Mouse (Mus musculus): Measurements from ENCODE around the gene Rpl14. TPM values are rescaled to one million over a fixed set of nuclear protein-coding genes. Genes with fewer than 3 reads are reported as not detected.
A peak's percentile ranks its signal among the peaks of the same experiment; 100 is the strongest.

The Rpl14 gene
- total and polyA plus RNA-seq, 3 experiments: 945 to 1,738 (median 1,480) TPM

- ATAC-seq (ENCODE audit: extremely low read depth, insufficient number of reproducible peaks, low FRiP score, poor library complexity, severe bottlenecking) (peak; percentile 37), DNase-seq (ENCODE audit: low spot score) (no peak)
- Histone ChIP-seq H3K27me3 (ENCODE audit: insufficient read depth, low read length) (no peaks in the 10 kb centered on the region), H3K9me3 (replicated peaks) (no peaks in the 10 kb centered on the region), H3K36me3 (replicated peaks) (peaks cover 13% of the 10 kb centered on the region), H3K4me3 (ENCODE audit: low read depth, low read length) (peak overlapping the region; percentile 61; the same call in 1 of the 2 replicates), H3K4me1 (ENCODE audit: insufficient read depth, low read depth, low read length) (peaks cover 67% of the 10 kb centered on the region)
- TF ChIP-seq TAL1 (conservative IDR thresholded peaks at IDR 0.05; ENCODE audit: low read depth, low read length): no peak
- no peak for TF ChIP-seq CTCF (IDR thresholded peaks at IDR 0.05; ENCODE audit: low read depth, low read length)
- no peak for TF ChIP-seq POLR2AphosphoS5 (IDR thresholded peaks at IDR 0.05; ENCODE audit: insufficient replicate concordance, low read depth, low read length)
- TF ChIP-seq GATA2 (IDR thresholded peaks at IDR 0.05; ENCODE audit: borderline replicate concordance, low read depth, low read length): no peak
- no peak for TF ChIP-seq GATA1 (IDR thresholded peaks at IDR 0.05; ENCODE audit: borderline replicate concordance, low read length)
Observed at GRCm38 (mm10) chr9:120581941-120582618, 10.8 kb downstream of the Rpl14 start.

- Histone ChIP-seq H3K27me3 (ENCODE audit: insufficient read depth, low read length) (no peaks in the 10 kb centered on the region), H3K4me1 (ENCODE audit: insufficient read depth, low read depth, low read length) (peaks cover 62% of the 10 kb centered on the region), H3K4me3 (ENCODE audit: low read depth, low read length) (peak overlapping the region; percentile 61; the same call in 1 of the 2 replicates), H3K36me3 (replicated peaks) (peaks cover 13% of the 10 kb centered on the region), H3K9me3 (replicated peaks) (no peaks in the 10 kb centered on the region)
- ATAC-seq (ENCODE audit: extremely low read depth, insufficient number of reproducible peaks, low FRiP score, poor library complexity, severe bottlenecking) (peak; percentile 83), DNase-seq (ENCODE audit: low spot score) (peak; percentile 81)
- TF ChIP-seq TAL1 (conservative IDR thresholded peaks at IDR 0.05; ENCODE audit: low read depth, low read length) (no peak), CTCF (IDR thresholded peaks at IDR 0.05; ENCODE audit: low read depth, low read length) (peak; percentile 67)
Observed at GRCm38 (mm10) chr9:120582619-120583308, 11.5 kb downstream of the Rpl14 start.

DNA sequence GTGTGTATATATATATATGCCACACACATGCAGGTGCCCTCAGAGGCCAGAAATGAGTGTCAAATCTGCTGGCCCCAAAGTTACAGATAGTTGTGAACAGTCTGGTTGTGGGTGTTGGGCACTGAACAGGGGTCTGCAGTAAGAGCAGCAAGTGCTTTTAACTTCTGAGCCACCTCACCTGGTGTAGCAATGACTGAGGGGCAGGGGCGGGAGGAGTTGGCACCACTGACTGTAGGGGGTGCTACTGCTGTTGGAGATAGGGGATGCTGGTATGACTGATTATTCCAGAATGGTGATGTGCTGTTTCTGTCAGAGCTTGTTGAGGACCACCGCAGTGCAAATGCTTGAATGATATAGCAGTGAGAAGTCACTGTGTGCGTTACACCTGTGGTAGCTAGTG is 12.1 kb downstream of the Rpl14 start:
- Histone ChIP-seq H3K9me3 (replicated peaks) (no peaks in the 10 kb centered on the region), H3K36me3 (replicated peaks) (peaks cover 9% of the 10 kb centered on the region), H3K4me3 (ENCODE audit: low read depth, low read length) (peak overlapping the region; percentile 61; the same call in 1 of the 2 replicates), H3K27me3 (ENCODE audit: insufficient read depth, low read length) (no peaks in the 10 kb centered on the region), H3K4me1 (ENCODE audit: insufficient read depth, low read depth, low read length) (peaks cover 56% of the 10 kb centered on the region)
- DNase-seq (ENCODE audit: low spot score): no peak
- no peak for ATAC-seq (ENCODE audit: extremely low read depth, insufficient number of reproducible peaks, low FRiP score, poor library complexity, severe bottlenecking)
- no peak for TF ChIP-seq GATA2 (IDR thresholded peaks at IDR 0.05; ENCODE audit: borderline replicate concordance, low read depth, low read length)

DNA sequence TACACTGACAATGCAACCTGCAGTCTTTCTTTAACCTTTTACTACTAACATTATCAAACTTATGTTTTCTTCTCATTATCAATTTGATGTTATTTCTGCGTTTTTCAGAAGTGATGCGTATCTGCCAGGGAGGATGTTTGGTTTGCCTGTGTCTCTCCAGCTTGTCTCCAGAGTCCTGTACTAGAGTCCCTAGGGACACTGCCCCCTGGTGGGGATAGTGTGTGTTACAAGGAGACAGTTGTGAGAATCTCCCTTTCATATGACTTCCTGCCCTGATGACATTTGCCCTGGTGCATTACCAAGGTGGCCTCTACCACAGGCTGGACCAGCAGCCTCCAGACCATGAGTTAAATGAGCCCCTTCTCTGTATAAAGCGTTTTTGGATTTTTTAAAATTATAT is 15.3 kb downstream of the Rpl14 start:
- TF ChIP-seq POLR2AphosphoS5 (IDR thresholded peaks at IDR 0.05; ENCODE audit: insufficient replicate concordance, low read depth, low read length): no peak
- TF ChIP-seq CTCF (IDR thresholded peaks at IDR 0.05; ENCODE audit: low read depth, low read length): peak; percentile 80
- no peak for TF ChIP-seq GATA1 (IDR thresholded peaks at IDR 0.05; ENCODE audit: borderline replicate concordance, low read length)
- no peak for TF ChIP-seq GATA2 (IDR thresholded peaks at IDR 0.05; ENCODE audit: borderline replicate concordance, low read depth, low read length)
- TF ChIP-seq TAL1 (conservative IDR thresholded peaks at IDR 0.05; ENCODE audit: low read depth, low read length): no peak
- no peaks in the 10 kb centered on the region for H3K36me3 ChIP-seq (replicated peaks)
- H3K4me1 ChIP-seq (ENCODE audit: insufficient read depth, low read depth, low read length): peaks cover 40% of the 10 kb centered on the region
- 0 out of 2 replicates have a peak, but pooled peaks have one; percentile 5 for ATAC-seq (ENCODE audit: extremely low read depth, insufficient number of reproducible peaks, low FRiP score, poor library complexity, severe bottlenecking)
- no peak for DNase-seq (ENCODE audit: low spot score)
- H3K4me3 ChIP-seq (ENCODE audit: low read depth, low read length): no peak overlapping the region
- H3K9me3 ChIP-seq (replicated peaks): no peaks in the 10 kb centered on the region
- peaks cover 3% of the 10 kb centered on the region; the same call in 1 of the 2 replicates for H3K27me3 ChIP-seq (ENCODE audit: insufficient read depth, low read length)

- no peak for ATAC-seq (ENCODE audit: extremely low read depth, insufficient number of reproducible peaks, low FRiP score, poor library complexity, severe bottlenecking)
- peak; percentile 48 for DNase-seq (ENCODE audit: low spot score)
- TF ChIP-seq GATA2 (IDR thresholded peaks at IDR 0.05; ENCODE audit: borderline replicate concordance, low read depth, low read length) (no peak), POLR2AphosphoS5 (IDR thresholded peaks at IDR 0.05; ENCODE audit: insufficient replicate concordance, low read depth, low read length) (no peak), GATA1 (IDR thresholded peaks at IDR 0.05; ENCODE audit: borderline replicate concordance, low read length) (no peak), CTCF (IDR thresholded peaks at IDR 0.05; ENCODE audit: low read depth, low read length) (peak; percentile 75), TAL1 (conservative IDR thresholded peaks at IDR 0.05; ENCODE audit: low read depth, low read length) (no peak)
Observed at GRCm38 (mm10) chr9:120591490-120591889, 20.2 kb downstream of the Rpl14 start.

DNA sequence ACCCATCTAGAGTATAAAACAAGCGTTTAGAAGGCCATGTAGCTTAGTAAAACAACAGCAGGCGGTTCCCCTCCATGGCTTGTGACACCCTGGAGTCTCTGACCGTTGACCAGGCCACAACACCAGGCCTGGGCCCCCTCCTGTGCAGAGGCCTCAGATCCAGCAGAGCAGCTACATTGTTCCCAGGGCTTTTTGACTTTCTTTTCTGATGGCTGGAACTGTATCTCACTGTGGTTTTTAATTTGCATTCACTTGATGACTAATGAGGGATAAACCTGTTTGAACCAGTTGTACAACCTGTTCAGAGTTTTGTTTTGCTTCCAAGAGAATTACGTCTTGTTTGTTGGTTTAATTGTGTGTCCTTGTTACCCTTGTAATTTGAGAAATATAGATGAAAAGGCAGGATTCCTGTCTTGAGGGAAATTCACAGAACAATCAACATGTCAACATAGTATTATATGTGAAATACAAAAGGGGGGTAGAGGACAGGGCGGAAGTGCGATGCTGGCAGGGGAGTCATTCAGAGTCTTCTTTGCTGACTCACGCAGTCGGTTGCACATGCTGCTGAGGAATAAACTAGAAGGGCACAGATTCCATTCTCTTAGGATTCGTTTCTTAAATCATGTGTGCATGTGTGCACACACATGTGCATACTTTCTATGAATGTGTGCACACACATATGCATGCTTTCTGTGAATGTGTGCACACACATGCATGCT is 22.3 kb downstream of the Rpl14 start:
- ATAC-seq (ENCODE audit: extremely low read depth, insufficient number of reproducible peaks, low FRiP score, poor library complexity, severe bottlenecking): peak; percentile 36; the same call in 1 of the 2 replicates
- H3K27me3 ChIP-seq (ENCODE audit: insufficient read depth, low read length): peaks cover 20% of the 10 kb centered on the region
- H3K36me3 ChIP-seq (replicated peaks): no peaks in the 10 kb centered on the region
- TF ChIP-seq CTCF (IDR thresholded peaks at IDR 0.05; ENCODE audit: low read depth, low read length) (no peak), TAL1 (conservative IDR thresholded peaks at IDR 0.05; ENCODE audit: low read depth, low read length) (no peak), GATA2 (IDR thresholded peaks at IDR 0.05; ENCODE audit: borderline replicate concordance, low read depth, low read length) (no peak), GATA1 (IDR thresholded peaks at IDR 0.05; ENCODE audit: borderline replicate concordance, low read length) (no peak), POLR2AphosphoS5 (IDR thresholded peaks at IDR 0.05; ENCODE audit: insufficient replicate concordance, low read depth, low read length) (no peak)
- peaks cover 15% of the 10 kb centered on the region for H3K4me1 ChIP-seq (ENCODE audit: insufficient read depth, low read depth, low read length)
- H3K4me3 ChIP-seq (ENCODE audit: low read depth, low read length): no peak overlapping the region
- no peaks in the 10 kb centered on the region for H3K9me3 ChIP-seq (replicated peaks)
- DNase-seq (ENCODE audit: low spot score): no peak

More at GRCm38 (mm10) chr9:120591490-120591889, 20.2 kb downstream of the Rpl14 start:
- H3K4me1 ChIP-seq (ENCODE audit: insufficient read depth, low read depth, low read length): peaks cover 15% of the 10 kb centered on the region
- no peaks in the 10 kb centered on the region for H3K9me3 ChIP-seq (replicated peaks)
- no peaks in the 10 kb centered on the region for H3K36me3 ChIP-seq (replicated peaks)
- peaks cover 20% of the 10 kb centered on the region for H3K27me3 ChIP-seq (ENCODE audit: insufficient read depth, low read length)
- H3K4me3 ChIP-seq (ENCODE audit: low read depth, low read length): no peak overlapping the region

All from G1E (cell line).